Mouse (Mus musculus): ENCODE measurements around the gene Otos.

Gene Otos

DNA sequence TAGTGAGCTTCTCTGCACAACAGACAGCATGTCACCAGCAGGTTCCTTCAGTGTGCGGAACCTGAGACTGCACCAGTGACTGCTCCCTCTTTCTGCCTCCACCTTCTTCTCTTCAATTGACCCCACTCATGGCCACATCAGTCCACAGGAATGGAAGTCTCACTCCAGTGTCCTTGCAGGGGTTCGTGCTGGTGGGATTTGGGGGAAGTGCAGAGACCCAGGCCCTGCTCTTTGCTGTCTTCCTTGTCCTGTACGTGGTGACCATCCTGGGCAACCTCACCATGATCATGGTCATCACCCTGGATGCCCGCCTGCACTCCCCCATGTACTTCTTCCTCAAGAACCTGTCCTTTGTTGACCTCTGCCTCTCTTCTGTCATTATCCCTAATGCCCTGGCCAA lies 40.9 kb downstream of the Otos start:
- no peak for DNase-seq (ENCODE audit: low spot score in 2 of 2)

DNA sequence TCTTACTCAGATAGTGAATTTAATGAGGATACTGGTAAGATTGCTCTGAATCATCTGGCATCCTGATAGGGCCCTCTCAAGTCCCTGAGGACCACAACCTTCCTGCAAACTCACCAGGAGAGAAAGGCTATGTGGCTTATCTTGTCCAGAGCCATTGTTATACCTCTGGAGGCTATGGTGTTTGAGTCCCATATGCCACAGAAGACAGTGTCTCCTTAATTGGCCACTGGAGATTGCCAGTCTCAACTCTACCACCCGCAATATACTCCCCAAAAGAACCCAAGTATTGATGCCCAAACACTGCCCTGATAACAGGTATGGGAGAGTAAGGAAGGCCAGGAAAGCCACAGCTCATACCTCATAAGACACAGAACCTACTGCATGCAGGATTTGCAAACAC lies 43.2 kb downstream of the Otos start, which contains the start of gene Olfr1410:
Gene Olfr1410 (plus strand): TSS at position 301 of the 400 bp plus-strand sequence.
- DNase-seq (ENCODE audit: low spot score in 2 of 2) = no peak

DNA sequence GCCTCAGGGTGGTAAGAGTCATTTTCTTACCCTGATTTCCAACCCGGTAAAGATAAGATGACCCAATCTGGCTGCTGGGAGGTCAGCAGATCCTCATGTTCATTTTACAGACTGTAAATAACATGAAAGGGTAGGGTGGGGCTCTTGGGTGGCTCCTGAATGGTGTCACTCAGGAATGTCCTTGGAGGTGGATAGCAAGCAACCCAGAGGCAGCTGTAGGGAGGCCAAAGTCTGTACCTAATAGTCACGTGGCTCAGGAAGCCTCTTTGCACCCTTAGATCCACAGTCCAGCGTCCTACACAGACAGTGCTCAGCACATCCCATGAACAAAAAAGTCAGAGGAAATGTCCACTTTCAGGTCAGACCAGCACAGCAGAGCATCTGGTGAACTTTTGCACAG lies 52.6 kb downstream of the Otos start:
- no peak for DNase-seq (ENCODE audit: low spot score in 2 of 2)

All from spleen, postnatal 10 days (tissue).